Mouse (Mus musculus): ENCODE data around the gene Aldh16a1.
A peak's percentile ranks its signal among the peaks of the same experiment; 100 is the strongest.

Gene Aldh16a1

DNA sequence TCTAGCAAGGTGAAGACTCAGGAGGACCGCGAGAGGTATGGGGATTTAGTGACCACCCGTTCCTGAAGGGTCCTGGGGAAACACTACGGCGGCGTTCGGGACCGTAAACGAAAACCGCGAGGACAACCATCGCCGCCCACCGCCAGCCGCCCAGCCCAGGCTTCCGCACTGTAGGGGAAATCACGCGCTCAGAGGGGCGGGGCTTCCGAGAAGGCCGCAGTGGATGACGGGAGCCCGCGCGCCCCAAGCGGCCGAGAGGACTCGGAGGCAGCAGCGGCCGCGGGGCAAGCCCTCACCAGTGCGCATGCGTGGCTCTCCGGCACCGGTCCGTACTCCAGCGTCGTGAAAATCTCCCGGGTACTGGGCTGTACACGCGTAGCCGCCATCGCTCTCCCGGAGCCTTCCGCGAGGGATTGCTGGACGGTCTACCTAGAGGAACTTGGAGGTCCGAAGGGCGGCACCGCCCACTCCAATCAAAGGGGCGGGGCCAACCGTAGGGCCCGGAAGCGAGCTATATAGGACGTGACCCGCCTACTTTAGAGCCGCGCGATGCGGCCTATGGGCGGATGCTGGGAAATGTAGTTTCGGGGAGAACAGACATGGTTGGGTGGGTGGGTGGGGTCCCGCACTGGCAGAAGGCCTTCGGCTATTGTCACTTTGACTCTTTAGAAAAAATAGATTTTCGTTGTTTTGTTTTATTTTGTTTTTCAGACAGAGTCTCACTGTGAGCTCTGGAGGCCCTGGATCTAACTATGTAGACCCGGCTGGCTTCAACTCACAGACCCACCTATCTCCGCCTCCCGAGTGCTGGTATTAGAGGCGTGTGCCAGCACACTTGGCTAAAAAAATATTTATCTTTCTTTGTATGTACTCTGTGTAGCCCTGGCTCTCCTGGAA, at the start of gene Aldh16a1, which contains the start of gene Pih1d1:
Gene Aldh16a1, minus strand, starts transcription at position 489 of the 897 bp plus-strand sequence.
Gene Pih1d1, plus strand, starts transcription at position 208 of the 897 bp plus-strand sequence.
- peak; percentile 94 to 98 for DNase-seq (ENCODE audit: low spot score in 2 of 2)

DNA sequence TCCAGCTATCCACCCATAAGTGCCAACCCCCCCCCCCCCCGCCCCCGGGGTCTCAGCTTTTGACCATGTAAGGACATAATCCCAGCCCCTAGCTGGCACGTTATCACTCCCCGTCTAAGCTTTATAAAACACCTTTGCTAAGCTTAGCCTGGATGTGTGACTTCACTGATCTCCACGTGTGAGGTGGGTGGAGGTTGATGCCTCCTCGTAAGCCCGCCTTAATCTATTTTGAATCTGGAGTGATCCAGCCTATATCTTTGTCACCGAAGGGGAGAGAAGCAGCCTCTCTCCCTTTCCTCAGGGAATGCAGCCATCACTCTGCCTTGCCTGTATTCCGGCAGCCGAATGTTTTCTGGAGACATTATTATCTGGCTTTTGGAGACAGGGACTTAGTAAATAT, 48.3 kb upstream of the Aldh16a1 start:
- DNase-seq (ENCODE audit: low spot score in 2 of 2), result no peak

DNA sequence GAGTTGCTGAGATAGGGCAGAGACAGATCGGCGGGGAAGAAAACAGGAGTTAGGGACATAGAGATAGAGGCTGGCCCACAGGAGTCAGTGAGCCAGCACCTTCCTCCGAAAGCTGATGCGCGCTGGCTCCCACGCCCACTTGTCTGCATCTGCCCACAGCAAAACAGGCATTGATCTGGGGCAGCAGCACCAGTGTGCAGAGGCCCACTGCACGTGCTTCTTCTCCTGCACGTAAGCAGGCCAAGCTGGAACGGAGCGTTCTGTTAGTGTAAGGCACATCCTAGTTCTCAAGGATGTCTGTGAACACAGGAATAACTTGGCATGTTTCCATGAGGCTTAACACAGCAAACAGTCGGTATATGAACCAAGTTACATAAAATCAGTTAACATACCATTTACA, 44.6 kb upstream of the Aldh16a1 start:
- DNase-seq (ENCODE audit: low spot score in 2 of 2), result no peak

DNA sequence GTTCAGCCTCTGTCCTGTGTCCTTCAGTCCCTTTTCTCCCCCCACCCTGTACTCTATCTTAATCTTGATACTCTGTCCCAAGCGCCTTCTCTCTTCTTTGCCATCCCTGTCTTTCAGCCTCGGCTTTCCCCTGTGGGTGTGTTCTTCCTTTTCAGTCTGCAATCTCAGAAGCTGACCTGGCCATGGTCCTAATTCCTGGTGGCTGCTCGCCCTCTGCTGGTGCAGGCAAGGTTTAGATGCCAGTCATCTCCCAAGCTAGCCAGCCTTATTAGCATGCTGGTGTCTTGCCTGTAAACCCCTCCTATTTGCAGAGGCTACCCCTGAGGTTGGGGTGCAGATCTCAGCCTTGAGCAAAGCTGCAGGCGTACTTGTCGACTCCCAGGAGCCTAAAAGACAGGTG, 44.1 kb upstream of the Aldh16a1 start:
- peak; percentile 49 to 63 for DNase-seq (ENCODE audit: low spot score in 2 of 2)

DNA sequence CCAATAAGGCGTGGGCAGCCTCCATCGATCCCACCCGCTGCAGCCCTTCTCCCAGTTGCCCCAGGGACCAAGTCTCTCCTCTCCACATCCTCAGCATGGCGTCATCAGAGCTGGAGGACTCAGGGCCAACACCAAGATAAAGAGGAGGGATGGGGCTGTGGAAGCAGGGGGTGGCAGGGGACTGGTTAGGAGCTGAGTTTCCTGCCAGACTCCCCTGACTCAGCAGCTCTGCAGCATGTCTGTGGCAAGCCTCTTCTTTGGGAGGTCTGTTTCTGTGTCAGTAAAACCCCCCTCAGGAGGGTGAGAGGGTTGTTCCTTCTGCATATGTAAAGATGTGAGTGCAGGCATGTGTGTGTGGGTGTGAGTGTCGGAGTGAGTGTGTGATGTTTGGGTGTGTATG, 42.6 kb upstream of the Aldh16a1 start:
- no peak for DNase-seq (ENCODE audit: low spot score in 2 of 2)

DNA sequence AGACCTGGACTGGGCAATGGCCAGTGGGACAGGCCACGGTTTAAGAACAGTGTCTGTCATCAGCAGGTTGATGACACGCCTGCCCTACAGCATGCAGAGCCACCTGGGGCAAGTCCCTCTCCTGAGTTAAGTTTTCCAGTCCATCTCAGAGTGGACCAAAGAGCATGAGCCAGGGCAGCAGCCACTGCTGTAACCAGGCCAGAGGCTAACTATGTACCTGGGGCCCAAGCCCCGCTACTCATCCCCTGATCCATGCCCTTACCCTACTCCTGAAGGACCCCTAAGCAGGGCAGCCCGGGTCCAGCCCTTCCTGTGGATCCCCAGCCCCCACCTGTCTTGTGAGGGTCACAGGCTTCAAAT, 41.8 kb upstream of the Aldh16a1 start:
- DNase-seq (ENCODE audit: low spot score in 2 of 2), result no peak

DNA sequence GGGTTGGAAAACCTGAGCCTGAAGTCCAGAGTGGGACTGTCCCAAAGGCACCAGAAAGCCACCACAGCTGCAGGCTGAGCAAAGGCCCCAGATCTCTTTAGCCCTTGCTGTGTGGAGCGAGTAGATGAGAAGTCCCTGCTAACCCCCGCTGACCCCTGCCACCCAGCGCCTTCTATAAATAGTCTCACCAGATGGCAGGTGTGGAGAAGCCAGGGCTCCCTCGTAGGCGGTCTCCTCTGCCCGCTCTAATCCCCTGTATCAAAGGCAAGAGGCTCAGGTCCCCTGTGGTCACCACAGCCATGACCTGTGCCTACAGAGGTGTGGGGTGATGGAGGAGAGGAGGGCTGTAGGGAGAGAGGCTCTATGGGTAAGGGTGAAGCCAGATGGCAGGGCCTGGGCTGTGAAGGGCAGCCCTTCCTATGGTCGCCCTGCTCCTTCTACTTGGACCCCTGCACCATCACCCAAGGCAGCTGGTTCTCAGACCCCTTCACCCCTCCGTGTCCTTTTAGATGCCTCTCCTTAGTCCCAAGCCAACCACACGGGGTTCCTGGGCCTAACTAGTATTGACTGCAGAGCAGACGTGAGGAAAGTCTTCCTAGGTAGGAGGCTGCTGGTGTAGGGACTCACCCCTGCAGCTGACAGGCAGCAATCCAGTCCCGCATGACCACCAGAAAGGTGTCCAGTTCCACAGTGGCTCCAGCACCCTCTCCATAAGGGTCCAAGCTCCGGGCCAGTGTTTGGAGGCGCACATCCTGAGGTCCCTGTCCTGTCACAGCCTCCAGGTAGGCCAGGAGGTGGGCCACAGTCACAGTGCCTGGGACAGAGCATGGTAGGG, 41.2 kb upstream of the Aldh16a1 start:
- no peak for DNase-seq (ENCODE audit: low spot score in 2 of 2)

DNA sequence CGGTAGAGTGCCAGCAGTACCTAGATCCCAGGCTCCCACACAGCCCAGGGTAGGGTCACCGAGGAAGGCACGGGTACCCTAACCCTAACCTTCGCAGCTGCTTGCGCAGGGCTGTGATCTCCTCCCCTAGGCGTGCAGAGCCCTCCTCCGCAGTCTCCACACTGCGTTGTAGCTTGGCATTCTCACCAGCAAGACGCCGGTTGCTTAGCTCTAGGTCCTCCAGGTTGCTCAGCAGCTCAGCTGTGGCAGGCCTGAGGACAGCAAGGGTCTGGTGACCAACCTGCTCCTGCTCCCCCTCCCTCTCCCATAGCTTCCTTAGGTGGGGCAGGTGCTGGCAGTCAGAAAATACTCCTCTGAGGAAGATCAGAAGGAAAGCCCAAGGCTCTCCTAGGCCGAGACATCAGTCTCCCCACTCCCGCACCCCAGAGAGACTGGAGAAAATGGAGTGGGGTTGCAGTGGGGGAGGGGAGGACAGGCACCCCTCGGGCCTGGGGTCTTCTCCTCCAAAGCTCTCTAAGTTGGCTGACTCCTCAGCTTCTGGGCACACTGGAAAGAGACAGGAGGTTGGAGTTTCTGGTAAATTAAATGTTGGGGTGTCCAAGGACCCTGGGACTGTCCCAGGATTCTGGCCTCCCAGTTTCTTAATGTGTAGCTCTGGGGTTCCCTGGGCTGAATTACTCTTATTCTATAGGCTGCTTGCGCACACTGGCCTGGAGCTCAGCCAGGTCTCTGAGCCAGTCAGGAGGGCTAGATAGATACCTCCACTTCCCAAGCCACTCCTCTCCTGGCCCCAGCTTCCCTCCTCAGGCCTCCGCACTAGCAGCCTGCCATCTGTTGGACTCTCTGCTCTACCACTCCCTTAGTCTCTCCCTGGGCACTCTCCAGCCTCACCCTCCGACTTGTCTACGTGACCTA, 39.7 kb upstream of the Aldh16a1 start:
- DNase-seq (ENCODE audit: low spot score in 2 of 2), result no peak

DNA sequence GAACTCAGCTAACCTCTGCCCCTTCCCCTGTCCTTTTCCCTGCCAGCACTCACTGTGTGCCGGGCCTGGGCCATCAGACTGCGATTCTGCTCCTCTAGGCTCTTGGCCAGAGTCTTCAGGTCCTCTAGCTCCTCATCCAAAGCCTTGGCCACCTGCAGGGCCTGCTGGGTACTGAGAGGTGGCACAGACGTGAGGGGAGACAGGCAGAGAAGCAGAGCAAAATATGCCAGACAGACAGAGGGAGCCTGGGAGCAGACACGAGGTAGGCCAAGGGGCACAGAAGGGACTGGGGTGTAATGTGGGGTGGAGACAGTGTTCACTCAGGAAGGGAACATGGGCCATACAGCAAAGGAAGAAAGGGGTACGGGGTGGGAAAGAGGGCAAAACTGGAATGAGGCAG, 39.0 kb upstream of the Aldh16a1 start:
- DNase-seq (ENCODE audit: low spot score in 2 of 2), result no peak

DNA sequence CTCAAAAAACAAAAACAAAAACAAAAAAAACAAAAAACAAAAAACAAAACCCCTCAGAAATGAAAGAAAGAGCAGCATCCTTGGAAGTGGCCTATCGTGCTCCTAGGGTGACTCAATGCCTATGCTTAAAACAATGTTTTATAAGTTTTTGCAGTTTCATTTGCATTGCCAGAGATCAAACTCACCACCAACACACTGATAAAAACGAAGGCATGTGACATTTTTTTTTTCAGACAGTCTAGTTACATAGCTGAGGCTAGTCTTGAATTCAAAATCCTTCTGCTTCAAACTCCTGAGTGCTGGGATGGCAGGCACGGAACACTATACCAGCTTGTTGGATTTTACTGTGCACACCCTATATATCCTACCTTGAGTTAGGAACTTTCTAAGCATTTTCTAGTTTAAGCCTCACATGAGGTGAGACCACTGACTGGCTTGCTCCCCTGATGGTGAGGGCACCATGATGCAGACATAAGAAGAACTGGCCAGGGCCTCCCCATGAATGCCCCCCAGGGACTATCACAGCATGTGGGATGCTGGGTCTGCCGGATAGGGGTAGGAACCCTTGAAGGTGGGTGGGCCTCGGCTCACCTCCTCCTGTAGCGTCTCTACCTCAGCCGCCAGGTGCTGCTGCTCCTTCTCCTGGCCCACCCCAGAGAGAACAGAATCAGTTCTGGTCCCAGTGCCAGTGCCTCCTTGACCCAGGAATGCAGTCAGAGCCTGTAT, 38.4 kb upstream of the Aldh16a1 start:
- no peak for DNase-seq (ENCODE audit: low spot score in 2 of 2)

DNA sequence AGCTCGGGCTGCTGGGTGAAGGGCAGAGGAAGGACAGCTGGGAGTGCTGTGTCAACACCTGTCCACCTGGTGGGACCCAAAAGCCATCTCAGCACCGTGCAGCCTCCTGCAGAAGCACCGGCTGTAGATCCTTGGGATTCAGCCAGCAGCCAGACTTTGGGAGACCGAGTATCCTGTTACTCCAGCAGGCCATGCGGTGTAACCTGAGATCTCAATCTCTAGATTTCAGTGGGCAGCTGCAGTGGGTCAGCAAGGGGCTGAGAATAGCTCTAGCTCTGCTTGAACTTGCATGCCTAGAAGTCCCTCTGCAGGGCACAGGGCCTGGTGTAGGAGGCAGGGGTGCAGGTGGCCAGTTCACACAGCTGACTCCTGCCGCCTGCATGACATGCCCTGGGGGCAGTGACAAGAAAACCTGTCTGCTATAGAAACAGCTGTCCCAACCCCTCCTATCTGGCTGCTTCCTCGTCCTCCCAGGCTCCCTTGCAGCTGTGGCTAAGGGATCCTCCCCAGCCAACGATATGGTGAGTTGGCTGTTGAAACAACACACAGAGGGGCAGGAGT, 37.5 kb upstream of the Aldh16a1 start:
- no peak for DNase-seq (ENCODE audit: low spot score in 2 of 2)

DNA sequence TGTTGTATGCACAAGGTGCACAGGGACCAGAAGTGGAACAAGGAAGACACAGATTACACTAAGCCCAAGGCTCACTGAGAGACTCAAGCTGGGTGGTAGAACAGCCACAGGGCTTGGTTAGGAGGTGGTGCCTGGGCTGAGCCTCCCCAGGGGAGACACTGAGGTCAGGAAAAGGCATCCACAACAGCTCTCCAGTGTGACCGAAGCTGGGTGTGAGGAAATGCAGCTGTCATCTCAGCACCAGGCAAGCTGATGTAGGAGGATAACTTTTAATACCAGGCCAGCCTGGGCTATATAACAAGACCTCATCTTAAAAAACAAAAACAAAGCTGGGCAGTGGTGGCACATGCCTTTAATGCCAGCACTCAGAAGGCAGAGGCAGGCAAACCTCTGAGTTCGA, 36.8 kb upstream of the Aldh16a1 start:
- DNase-seq (ENCODE audit: low spot score in 2 of 2), result no peak

DNA sequence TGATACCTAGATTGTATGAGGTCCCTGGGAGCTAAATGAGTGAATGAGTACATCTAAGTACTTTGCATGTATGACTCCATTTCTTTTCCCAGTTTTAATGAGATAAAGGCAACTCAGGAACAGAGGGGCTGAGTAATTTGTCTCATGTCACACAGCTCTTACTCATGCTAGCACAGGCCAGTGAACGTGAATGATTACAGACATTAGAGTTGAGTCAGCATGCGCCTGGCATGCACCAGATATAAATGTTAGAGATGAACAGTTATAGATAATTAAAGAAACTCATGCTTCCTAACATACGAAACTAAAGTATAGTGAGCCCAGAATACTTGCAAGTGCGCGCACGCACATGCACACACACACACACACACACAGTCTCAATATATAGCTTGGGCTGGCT, 35.8 kb upstream of the Aldh16a1 start:
- DNase-seq (ENCODE audit: low spot score in 2 of 2), result no peak

DNA sequence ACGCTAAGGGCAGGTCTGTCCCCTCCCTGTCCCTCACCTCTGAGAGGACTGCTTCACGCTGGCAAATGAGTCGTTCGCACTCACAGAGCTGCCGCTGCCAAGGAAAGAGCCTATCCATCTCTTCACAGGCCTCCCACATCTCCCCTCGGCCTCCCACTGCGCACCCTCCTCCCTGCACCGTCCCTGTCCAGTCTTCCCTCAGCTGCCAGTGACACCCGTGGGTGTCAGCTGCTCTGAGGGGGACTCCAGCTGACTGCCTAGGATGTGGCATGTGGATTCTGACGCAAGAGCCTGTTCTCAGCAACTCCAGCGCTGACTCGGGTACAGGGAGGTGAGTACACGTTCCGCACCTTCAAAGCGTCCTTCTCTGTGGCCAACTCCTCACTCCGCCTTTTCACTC, 35.2 kb upstream of the Aldh16a1 start:
- no peak for DNase-seq (ENCODE audit: low spot score in 2 of 2)

DNA sequence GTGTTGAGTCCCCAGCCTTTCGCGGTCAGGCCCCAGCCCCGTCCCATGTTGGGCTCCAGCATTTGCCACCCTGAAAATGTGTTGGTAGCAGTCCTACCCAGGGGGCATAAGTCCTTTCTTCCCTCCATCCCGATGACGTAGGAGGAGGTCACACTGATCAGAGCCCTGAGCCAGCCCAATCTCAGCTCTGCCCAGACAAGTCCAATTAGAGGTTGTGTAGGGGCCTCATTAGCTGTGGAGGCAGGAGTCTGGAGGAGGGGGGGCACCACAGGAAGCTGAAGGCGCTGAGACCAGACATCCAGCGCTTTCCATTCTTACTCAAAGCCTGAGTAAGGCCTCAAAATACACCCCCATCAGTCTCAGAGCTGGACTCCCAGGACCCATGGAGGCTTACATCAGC, 31.5 kb upstream of the Aldh16a1 start:
- DNase-seq (ENCODE audit: low spot score in 2 of 2), result no peak

DNA sequence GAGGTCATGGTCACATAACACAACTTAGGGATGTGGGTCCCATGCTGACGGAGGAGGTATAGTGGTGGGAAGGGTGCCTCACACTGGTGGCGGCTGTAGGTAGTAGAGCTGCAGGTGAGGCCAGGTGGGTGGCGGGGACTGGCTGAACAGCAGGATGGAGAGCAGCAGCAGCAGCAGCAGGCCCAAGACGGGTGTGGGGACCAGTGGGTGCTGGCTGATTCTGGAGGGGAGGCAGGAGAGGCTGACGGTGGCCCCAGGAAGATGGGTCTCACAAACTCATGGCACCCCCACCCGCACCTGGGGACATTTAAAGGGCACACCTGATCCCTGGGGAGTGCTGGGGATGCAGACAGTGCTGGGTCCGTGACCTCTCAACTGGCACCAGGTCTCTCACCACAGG, 29.3 kb upstream of the Aldh16a1 start:
- no peak for DNase-seq (ENCODE audit: low spot score in 2 of 2)

DNA sequence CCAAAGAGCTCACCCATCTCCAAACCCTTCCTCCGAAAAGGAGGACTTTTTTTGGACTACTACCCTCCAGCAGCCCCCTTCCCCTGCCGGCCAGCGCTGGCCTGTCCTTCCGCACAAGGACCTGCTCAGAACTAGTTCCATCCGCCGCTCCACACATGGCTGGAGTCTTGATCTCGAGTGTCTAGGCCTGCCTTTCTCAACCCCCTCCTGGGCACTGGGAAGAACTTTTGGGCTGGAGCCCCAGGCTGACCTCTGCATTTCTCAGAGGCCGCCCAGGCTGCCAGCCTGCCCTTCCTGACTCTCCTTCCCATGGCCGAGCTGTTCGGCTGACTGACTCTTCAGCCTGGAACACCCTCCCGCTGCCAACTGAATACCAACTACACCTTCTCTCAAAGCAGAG, 28.2 kb upstream of the Aldh16a1 start:
- no peak for DNase-seq (ENCODE audit: low spot score in 2 of 2)

DNA sequence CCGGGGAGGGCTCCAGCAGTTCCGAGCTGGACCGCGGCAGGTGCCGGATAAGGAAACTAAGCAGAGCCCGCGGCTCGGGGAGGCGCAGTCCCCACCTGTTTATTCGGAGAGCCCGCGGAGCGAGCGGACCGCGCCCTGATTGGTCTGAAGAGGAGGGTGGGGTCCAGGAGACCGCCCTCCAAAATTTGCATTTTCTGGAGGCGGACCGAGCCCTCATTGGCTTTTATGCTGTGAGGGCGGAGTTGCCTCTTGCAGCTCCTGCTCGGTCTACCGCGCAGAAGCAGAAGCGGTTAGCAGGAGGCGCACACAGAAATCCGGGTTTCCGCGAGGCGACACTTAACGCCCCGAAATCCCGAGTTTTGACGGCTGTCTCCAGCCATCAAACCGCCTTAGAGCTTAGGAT, 27.8 kb upstream of the Aldh16a1 start:
- peak in 1 of 2 experiments; percentile 81 for DNase-seq (ENCODE audit: low spot score in 2 of 2)

DNA sequence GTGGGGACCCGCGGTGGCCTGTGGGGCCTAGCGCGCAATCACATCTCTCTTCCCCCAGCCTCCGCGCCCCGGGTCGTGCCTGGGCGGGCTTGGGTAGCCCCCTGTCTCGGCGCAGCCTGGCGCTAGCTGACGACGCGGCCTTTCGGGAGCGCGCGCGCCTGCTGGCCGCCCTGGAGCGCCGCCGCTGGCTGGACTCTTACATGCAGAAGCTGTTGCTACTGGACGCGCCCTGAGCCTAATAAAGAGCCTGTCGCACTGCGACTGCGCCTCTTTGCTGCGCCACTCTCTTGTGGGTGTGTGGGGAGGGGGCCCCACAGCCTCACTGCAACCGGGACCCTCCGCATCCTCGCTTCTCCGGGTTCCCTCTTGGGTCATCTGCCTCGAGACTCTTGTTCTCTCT, 27.2 kb upstream of the Aldh16a1 start:
- no peak for DNase-seq (ENCODE audit: low spot score in 2 of 2)

DNA sequence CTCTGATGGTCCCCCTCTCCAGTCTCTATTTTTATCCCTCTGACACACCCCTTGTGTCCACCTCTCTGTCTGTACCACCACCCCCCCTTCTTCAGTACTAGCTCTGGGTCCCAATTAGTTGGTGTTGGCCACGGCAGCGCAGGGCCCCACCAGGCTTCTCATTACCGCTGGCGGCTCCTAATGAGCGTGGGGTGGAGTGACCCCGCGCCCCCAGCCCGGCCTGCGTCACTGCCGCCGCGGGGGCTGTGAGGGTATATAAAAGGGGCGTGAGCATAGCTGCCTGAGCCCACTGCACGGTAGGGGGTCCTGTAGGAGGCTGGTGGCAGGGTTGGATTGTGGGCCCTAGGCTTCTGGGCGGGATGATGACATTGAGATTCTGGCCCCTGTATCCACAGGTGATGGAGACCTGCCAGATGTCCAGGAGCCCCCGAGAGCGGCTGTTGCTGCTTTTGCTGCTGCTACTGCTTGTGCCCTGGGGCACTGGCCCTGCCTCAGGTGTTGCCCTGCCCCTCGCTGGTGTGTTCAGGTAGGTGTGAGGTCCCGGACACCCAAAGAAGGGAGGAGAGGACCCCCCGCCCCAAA, 26.6 kb upstream of the Aldh16a1 start, which contains the start of gene Pth2:
Gene Pth2, plus strand, starts transcription at position 100 of the 582 bp plus-strand sequence.
- DNase-seq (ENCODE audit: low spot score in 2 of 2), result no peak

Measured in frontal cortex, postnatal 10 days (tissue).